Mouse (Mus musculus) lung, embryonic 15.5 days (tissue): ENCODE data around the gene Bok. TPM values are rescaled to one million over a fixed set of nuclear protein-coding genes. Genes with fewer than 3 reads are reported as not detected.

Experiments
- ATAC-seq: fragments of 200-750 bp; cut with Nextera tagmentation; 2 replicates; pipeline ENCODE4 v1.8.0; 2017; ENCODE audit warnings: moderate number of reproducible peaks, borderline replicate concordance; ENCODE audit not compliant: low FRiP score, low TSS enrichment; ENCODE audit errors: extremely low read depth
- H3K27ac ChIP-seq: fragments of 300-500 bp; sonication (generic); 2 replicates; pipeline ENCODE4 v1.5.1; 2015; ENCODE audit warnings: moderate library complexity, mild to moderate bottlenecking, inconsistent platforms
- H3K27me3 ChIP-seq: fragments of 300-500 bp; sonication (generic); 2 replicates; pipeline ENCODE4 v1.6.1; 2015; ENCODE audit warnings: inconsistent platforms
- H3K36me3 ChIP-seq: fragments of 300-500 bp; sonication (generic); 2 replicates; pipeline ENCODE4 v1.6.1; 2015; ENCODE audit warnings: inconsistent platforms
- H3K4me1 ChIP-seq: fragments of 300-500 bp; sonication (generic); 2 replicates; pipeline ENCODE4 v1.6.1; 2015; ENCODE audit warnings: inconsistent platforms
- H3K4me2 ChIP-seq: fragments of 300-500 bp; sonication (generic); 2 replicates; pipeline ENCODE4 v1.6.1; 2015; ENCODE audit warnings: inconsistent platforms, mild to moderate bottlenecking, moderate library complexity
- H3K4me3 ChIP-seq: fragments of 300-500 bp; sonication (generic); 2 replicates; pipeline ENCODE4 v1.5.1; 2015; ENCODE audit warnings: mild to moderate bottlenecking, inconsistent platforms
- H3K9ac ChIP-seq: fragments of 300-500 bp; sonication (generic); 2 replicates; pipeline ENCODE4 v1.6.1; 2015; ENCODE audit warnings: inconsistent platforms
- H3K9me3 ChIP-seq: fragments of 300-500 bp; sonication (generic); 2 replicates; pipeline ENCODE4 v1.6.1; 2016; ENCODE audit warnings: inconsistent platforms
- WGBS: fragments of 180-500 bp; shearing (Covaris S2); methylation state at CpG from one replicate; pipeline ENCODE4 v1.1.7; 2015; 5-methylcytosine and 5-hydroxymethylcytosine counted together
- polyA plus RNA-seq: library from polyadenylated mRNA; unstranded; fragments of >200 nt; fragmentation: Nextera tagmentation; extraction: Ambion mirVana; gene quantifications from 2 replicates; pipeline ENCODE4 v1.2.1, GENCODE M21; 2015

Bok gene
- polyA plus RNA-seq, 1 experiment from 2014 or later: 87.3 TPM

- H3K27ac ChIP-seq: no peak overlapping the region
- H3K4me3 ChIP-seq: no peak overlapping the region
- H3K4me1 ChIP-seq: peaks cover 27% of the 10 kb centered on the region
- no peak overlapping the region for H3K4me2 ChIP-seq
- peaks cover 21% of the 10 kb centered on the region; the same call in 1 of the 2 replicates for H3K36me3 ChIP-seq
- no peaks in the 10 kb centered on the region for H3K9me3 ChIP-seq
- WGBS: 92% methylated on average over 9 of the region's 9 CpGs
- H3K27me3 ChIP-seq: no peaks in the 10 kb centered on the region
- no peak for ATAC-seq
- H3K9ac ChIP-seq: no peak overlapping the region
Observed at GRCm38 (mm10) chr1:93692773-93693172, 7.3 kb downstream of the Bok start.

DNA sequence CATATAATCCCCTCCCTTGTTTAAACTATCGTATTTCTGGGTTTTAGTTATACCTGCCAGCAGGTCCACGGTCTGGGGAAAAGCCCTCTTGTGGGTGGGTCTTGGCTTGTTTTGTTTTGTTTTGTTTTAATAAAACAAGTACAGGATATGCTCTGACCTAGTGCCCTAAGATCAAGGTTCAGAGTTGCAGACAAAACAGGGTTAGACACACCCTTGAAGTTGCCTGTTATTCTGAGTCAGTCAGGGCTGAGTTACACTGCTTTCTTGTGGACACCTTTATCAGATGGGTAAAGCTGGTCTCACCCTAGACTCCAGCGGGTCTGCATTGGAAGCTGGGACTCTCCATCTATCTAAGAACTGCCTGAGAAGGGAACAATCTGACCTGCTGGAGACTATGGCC, 8.0 kb downstream of the Bok start:
- no peak for ATAC-seq
- Histone ChIP-seq H3K9ac (no peak overlapping the region), H3K36me3 (peaks cover 21% of the 10 kb centered on the region; the same call in 1 of the 2 replicates), H3K27ac (no peak overlapping the region), H3K4me3 (no peak overlapping the region), H3K9me3 (no peaks in the 10 kb centered on the region), H3K27me3 (no peaks in the 10 kb centered on the region), H3K4me1 (peaks cover 20% of the 10 kb centered on the region), H3K4me2 (no peak overlapping the region)
- 81% methylated on average over 3 of the region's 3 CpGs for WGBS

DNA sequence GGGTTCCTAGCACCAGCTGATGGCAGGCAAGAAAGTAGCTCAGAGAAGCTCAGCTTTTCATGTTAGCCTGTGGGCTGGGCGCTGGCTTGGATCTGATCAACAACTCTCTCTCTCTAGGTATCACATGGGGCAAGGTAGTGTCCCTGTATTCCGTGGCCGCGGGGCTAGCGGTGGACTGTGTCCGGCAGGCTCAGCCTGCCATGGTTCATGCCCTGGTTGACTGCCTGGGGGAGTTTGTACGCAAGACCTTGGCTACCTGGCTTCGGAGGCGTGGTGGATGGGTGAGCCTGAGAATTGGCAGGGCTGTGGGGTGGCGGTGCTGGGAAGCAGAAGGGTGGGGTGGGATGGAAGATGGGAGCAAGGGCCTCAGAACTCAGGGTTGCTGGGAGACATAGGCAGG, 8.5 kb downstream of the Bok start:
- Histone ChIP-seq H3K4me2 (no peak overlapping the region), H3K4me1 (peaks cover 18% of the 10 kb centered on the region), H3K9me3 (no peaks in the 10 kb centered on the region), H3K9ac (no peak overlapping the region), H3K27me3 (no peaks in the 10 kb centered on the region), H3K27ac (no peak overlapping the region), H3K4me3 (no peak overlapping the region), H3K36me3 (peaks cover 21% of the 10 kb centered on the region; the same call in 1 of the 2 replicates)
- ATAC-seq: no peak
- 90% methylated on average over 10 of the region's 10 CpGs for WGBS

DNA sequence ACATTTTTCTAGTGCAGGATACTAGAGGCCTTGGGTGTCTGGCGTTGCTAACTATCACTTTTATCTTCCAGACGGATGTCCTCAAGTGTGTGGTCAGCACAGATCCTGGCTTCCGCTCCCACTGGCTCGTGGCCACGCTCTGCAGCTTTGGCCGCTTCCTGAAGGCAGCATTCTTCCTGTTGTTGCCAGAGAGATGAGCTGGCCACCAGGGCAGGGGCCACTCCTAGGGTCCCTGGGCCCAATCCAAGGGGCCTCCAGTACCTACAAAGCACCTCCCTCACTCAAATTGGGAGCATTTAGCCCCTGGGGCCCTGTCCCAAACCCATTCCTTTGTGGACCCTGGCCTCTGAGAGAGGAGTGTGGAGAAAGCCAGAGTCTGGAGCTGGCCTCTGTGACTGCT, 9.5 kb downstream of the Bok start:
- peak; percentile 59; the same call in 1 of the 2 replicates for ATAC-seq
- no peak overlapping the region for H3K9ac ChIP-seq
- H3K4me3 ChIP-seq: no peak overlapping the region
- 35% methylated on average over 6 of the region's 6 CpGs for WGBS
- H3K4me1 ChIP-seq: peaks cover 18% of the 10 kb centered on the region
- H3K4me2 ChIP-seq: no peak overlapping the region
- H3K27ac ChIP-seq: peak overlapping the region; percentile 71
- H3K36me3 ChIP-seq: peaks cover 21% of the 10 kb centered on the region; the same call in 1 of the 2 replicates
- no peaks in the 10 kb centered on the region for H3K9me3 ChIP-seq
- H3K27me3 ChIP-seq: no peaks in the 10 kb centered on the region

DNA sequence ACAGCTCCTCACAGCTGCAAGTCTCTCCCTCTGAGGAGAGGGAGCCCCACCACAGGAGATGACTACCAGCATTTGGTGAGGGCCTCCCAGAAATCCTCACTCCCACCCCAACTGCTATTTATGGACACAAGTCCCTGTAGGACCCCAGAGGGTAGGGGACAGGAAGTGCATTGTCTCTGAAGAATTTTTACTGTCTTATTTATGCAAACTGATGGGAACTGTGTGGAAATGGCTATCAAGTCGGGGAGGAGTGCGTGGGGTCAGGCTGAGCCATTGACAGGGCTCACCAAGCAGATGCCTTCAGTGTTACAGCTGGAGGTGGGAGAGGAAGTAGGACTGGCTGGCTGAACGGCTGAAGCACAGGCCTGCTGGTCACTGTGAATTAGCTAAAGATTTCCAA, 11.9 kb downstream of the Bok start:
- no peak for ATAC-seq
- Histone ChIP-seq H3K9me3 (no peaks in the 10 kb centered on the region), H3K4me3 (no peak overlapping the region), H3K27me3 (no peaks in the 10 kb centered on the region), H3K27ac (peak overlapping the region; percentile 38; the same call in 1 of the 2 replicates), H3K4me2 (no peak overlapping the region), H3K36me3 (peaks cover 13% of the 10 kb centered on the region; the same call in 1 of the 2 replicates), H3K9ac (no peak overlapping the region), H3K4me1 (peaks cover 18% of the 10 kb centered on the region)
- WGBS: 27% methylated on average over 3 of the region's 3 CpGs

- H3K9me3 ChIP-seq: no peaks in the 10 kb centered on the region
- H3K27ac ChIP-seq: no peak overlapping the region
- ATAC-seq: no peak
- H3K4me1 ChIP-seq: peaks cover 18% of the 10 kb centered on the region
- H3K9ac ChIP-seq: no peak overlapping the region
- 87% methylated on average over 4 of the region's 4 CpGs for WGBS
- peaks cover 13% of the 10 kb centered on the region; the same call in 1 of the 2 replicates for H3K36me3 ChIP-seq
- no peaks in the 10 kb centered on the region for H3K27me3 ChIP-seq
- H3K4me3 ChIP-seq: no peak overlapping the region
- no peak overlapping the region for H3K4me2 ChIP-seq
Observed at GRCm38 (mm10) chr1:93699159-93699558, 13.7 kb downstream of the Bok start.

DNA sequence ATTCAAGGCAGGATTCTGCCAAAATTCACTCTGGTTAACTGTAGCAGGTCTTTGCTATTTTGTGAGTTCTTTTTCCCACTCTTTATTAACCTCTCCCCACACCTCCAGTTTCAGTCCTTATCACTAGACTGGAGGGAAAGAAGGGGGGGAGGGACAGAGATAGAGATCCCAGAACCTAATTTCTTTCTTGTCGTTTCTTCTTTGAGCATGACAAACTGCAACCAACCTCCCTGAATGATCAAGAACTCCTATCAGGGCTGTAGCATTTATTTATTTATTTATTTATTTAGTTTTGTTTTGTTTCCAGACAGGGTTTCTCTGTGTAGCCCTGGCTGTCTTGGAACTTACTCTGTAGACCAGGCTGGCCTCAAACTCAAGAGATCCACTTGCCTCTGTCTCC, 16.6 kb downstream of the Bok start:
- WGBS: 76% methylated on average over 1 of the region's 1 CpGs
- no peaks in the 10 kb centered on the region for H3K9me3 ChIP-seq
- H3K4me1 ChIP-seq: peaks cover 7% of the 10 kb centered on the region
- H3K4me2 ChIP-seq: no peak overlapping the region
- no peaks in the 10 kb centered on the region for H3K27me3 ChIP-seq
- H3K27ac ChIP-seq: no peak overlapping the region
- no peaks in the 10 kb centered on the region for H3K36me3 ChIP-seq
- no peak overlapping the region for H3K4me3 ChIP-seq
- no peak for ATAC-seq
- H3K9ac ChIP-seq: no peak overlapping the region

GRCm38 (mm10) chr1:93703472-93704048, 18.1 kb downstream of the Bok start:
- no peak overlapping the region for H3K9ac ChIP-seq
- 79% methylated on average over 10 of the region's 10 CpGs for WGBS
- ATAC-seq: no peak
- H3K27me3 ChIP-seq: no peaks in the 10 kb centered on the region
- no peak overlapping the region for H3K27ac ChIP-seq
- H3K9me3 ChIP-seq: no peaks in the 10 kb centered on the region
- no peaks in the 10 kb centered on the region for H3K36me3 ChIP-seq
- H3K4me3 ChIP-seq: no peak overlapping the region
- H3K4me2 ChIP-seq: no peak overlapping the region
- H3K4me1 ChIP-seq: no peaks in the 10 kb centered on the region

- Histone ChIP-seq H3K36me3 (no peaks in the 10 kb centered on the region), H3K4me2 (no peak overlapping the region), H3K27me3 (no peaks in the 10 kb centered on the region), H3K9ac (no peak overlapping the region), H3K9me3 (no peaks in the 10 kb centered on the region), H3K4me1 (no peaks in the 10 kb centered on the region), H3K27ac (no peak overlapping the region), H3K4me3 (no peak overlapping the region)
- WGBS: 78% methylated on average over 9 of the region's 9 CpGs
- ATAC-seq: no peak
Observed at GRCm38 (mm10) chr1:93704341-93704740, 18.9 kb downstream of the Bok start.

GRCm38 (mm10) chr1:93705389-93705788, 19.9 kb downstream of the Bok start:
- no peaks in the 10 kb centered on the region for H3K4me1 ChIP-seq
- H3K27ac ChIP-seq: no peak overlapping the region
- WGBS: 48% methylated on average over 3 of the region's 3 CpGs
- no peaks in the 10 kb centered on the region for H3K36me3 ChIP-seq
- H3K9ac ChIP-seq: no peak overlapping the region
- H3K9me3 ChIP-seq: no peaks in the 10 kb centered on the region
- H3K4me3 ChIP-seq: no peak overlapping the region
- H3K4me2 ChIP-seq: no peak overlapping the region
- H3K27me3 ChIP-seq: no peaks in the 10 kb centered on the region
- peak; percentile 31; the same call in 1 of the 2 replicates for ATAC-seq

- no peaks in the 10 kb centered on the region for H3K9me3 ChIP-seq
- WGBS: 86% methylated on average over 2 of the region's 2 CpGs
- no peaks in the 10 kb centered on the region for H3K27me3 ChIP-seq
- H3K9ac ChIP-seq: no peak overlapping the region
- no peak for ATAC-seq
- no peak overlapping the region for H3K4me3 ChIP-seq
- no peak overlapping the region for H3K27ac ChIP-seq
- H3K4me1 ChIP-seq: no peaks in the 10 kb centered on the region
- no peak overlapping the region for H3K4me2 ChIP-seq
- H3K36me3 ChIP-seq: peaks cover 11% of the 10 kb centered on the region; the same call in 1 of the 2 replicates
Observed at GRCm38 (mm10) chr1:93716166-93716565, 30.7 kb downstream of the Bok start.

DNA sequence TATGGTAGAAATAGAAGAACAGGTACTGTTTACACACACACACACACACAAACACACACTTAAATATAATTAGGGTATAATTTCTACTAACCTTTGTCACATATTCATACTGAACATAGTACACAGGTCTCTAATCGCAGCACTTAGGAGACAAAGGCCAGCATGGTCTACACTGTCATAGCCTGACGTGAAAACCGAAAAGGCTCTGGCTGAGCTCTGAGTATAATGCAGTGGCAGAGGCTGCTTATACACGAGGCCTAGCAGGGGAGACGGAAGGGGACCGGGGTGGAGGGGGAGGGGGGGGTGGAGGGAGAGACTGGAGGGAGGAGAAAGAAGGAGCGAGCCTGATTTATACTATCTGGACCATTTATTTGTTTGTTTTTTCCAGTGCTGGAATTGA, 36.1 kb downstream of the Bok start:
- no peak for ATAC-seq
- 76% methylated on average over 7 of the region's 7 CpGs for WGBS
- H3K9ac ChIP-seq: no peak overlapping the region

More for the DNA sequence above, 36.1 kb downstream of the Bok start:
- H3K9me3 ChIP-seq: no peaks in the 10 kb centered on the region
- H3K4me2 ChIP-seq: no peak overlapping the region
- no peaks in the 10 kb centered on the region for H3K27me3 ChIP-seq
- no peak overlapping the region for H3K27ac ChIP-seq
- H3K4me3 ChIP-seq: no peak overlapping the region
- H3K4me1 ChIP-seq: no peaks in the 10 kb centered on the region
- peaks cover 25% of the 10 kb centered on the region; the same call in 1 of the 2 replicates for H3K36me3 ChIP-seq
